Mouse (Mus musculus) bone marrow, adult 2 months (tissue): ENCODE data around the gene Epn3.

Experiments used
- CTCF ChIP-seq: fragments of 200-500 bp; IDR thresholded peaks from 2 replicates; pipeline ENCODE4 v1.5.1; 2011; ENCODE audit warnings: low read length, control low read depth; ENCODE audit not compliant: control insufficient read depth, insufficient read depth
- POLR2A ChIP-seq: fragments of 200-500 bp; IDR thresholded peaks from 2 replicates; pipeline ENCODE4 v1.6.1; 2011; ENCODE audit warnings: low read depth, mild to moderate bottlenecking, control low read depth, low read length, borderline replicate concordance; ENCODE audit not compliant: control insufficient read depth

DNA sequence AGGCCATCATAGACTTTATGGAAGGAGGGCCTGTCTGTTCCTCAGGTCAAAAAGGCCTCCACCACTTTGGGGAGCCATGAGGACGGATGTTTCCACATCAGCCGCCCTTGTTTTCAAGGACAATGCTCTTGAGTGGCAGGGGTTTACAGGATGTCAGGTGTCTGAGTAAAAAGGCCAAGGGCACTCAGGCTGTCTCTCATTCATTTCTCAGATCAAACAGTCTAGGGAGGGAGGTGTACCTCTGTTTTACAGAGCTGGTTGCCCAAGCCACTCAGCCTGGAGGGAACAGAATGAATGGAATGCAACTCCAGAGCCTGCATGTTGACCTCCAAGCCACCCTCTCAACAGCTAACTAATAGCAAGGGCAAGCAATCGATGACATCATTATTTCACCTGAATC, 4.4 kb downstream of the Epn3 start:
- TF ChIP-seq CTCF (no peak), POLR2A (no peak)
